In the genomic region with DNA sequence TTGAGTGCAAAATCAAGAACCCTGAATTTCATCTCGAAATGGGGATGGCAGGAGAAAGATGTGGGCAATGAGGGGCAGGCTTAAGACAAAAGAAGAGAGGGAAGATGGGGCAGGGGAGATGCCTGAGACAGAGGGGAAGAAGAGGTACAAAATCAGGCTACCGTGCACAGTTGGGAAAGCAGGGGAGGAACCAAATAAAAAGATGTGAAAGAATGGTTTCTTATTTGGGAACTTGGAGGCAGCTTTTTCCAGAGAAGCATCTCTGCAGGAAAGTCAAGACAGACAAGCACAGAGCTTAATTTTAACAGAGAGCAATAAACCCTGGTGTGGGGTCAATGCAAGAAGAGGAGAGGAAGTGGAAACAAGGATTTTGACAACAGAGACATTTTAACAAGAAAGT, we compare ENCODE assay signal across 18 mouse cellular contexts.
"Had no signal": no experiment of that assay in that cellular context is flagged by ENCODE, and none has a peak within 500 bp of the region (broad histone marks: within the 10 kb centered on the region; RNA-seq: fewer than 3 reads in every experiment).

No protein-coding gene starts in this region.

- H3K9ac ChIP-seq: liver, postnatal 0 days; lung, embryonic 15.5 days; midbrain, embryonic 13.5 days; midbrain, embryonic 15.5 days; neural tube, embryonic 12.5 days; stomach, embryonic 15.5 days had no signal

- H3K36me3 ChIP-seq: lung, embryonic 15.5 days; midbrain, embryonic 13.5 days; midbrain, embryonic 15.5 days; neural tube, embryonic 12.5 days; stomach, embryonic 15.5 days had no signal

- H3K27ac ChIP-seq: lung, embryonic 15.5 days; macrophage; midbrain, embryonic 13.5 days; midbrain, embryonic 15.5 days; neural tube, embryonic 12.5 days; stomach, embryonic 15.5 days; stomach, postnatal 0 days had no signal

- DNase-seq: liver, postnatal 0 days; lung, adult 2 months; lung, postnatal 14 days; lung, postnatal 36 days; right cerebral cortex, postnatal 14 days; thymus, adult 18-20 months; thymus, postnatal 14 days; thymus, postnatal 36 days had no signal

- H3K4me2 ChIP-seq: lung, embryonic 15.5 days; midbrain, embryonic 11.5 days; midbrain, embryonic 13.5 days; midbrain, embryonic 15.5 days; neural tube, embryonic 12.5 days; stomach, embryonic 15.5 days had no signal

- ATAC-seq: liver, postnatal 0 days; lung, postnatal 0 days; midbrain, embryonic 13.5 days; midbrain, embryonic 15.5 days had no signal

- H3K4me3 ChIP-seq: lung, embryonic 15.5 days; megakaryocyte, embryonic 14.5 days; midbrain, embryonic 13.5 days; midbrain, embryonic 15.5 days; neural tube, embryonic 12.5 days; stomach, embryonic 15.5 days had no signal

- H3K9me3 ChIP-seq: lung, embryonic 15.5 days; megakaryocyte, embryonic 14.5 days; midbrain, embryonic 13.5 days; midbrain, embryonic 15.5 days; neural tube, embryonic 12.5 days; stomach, embryonic 15.5 days had no signal

- H3K4me1 ChIP-seq: lung, embryonic 15.5 days; megakaryocyte, embryonic 14.5 days; midbrain, embryonic 13.5 days; midbrain, embryonic 15.5 days; neural tube, embryonic 12.5 days; stomach, embryonic 15.5 days had no signal

- H3K27me3 ChIP-seq: lung, embryonic 15.5 days; megakaryocyte, embryonic 14.5 days; midbrain, embryonic 13.5 days; midbrain, embryonic 15.5 days; neural tube, embryonic 12.5 days; stomach, embryonic 15.5 days had no signal
